Mouse (Mus musculus) limb, embryonic 13.5 days (tissue): ENCODE measurements around the gene Fbxo21. TPM values are rescaled to one million over a fixed set of nuclear protein-coding genes. Genes with fewer than 3 reads are reported as not detected.

Experiments
- ATAC-seq: fragments of 200-750 bp; cut with Nextera tagmentation; 2 replicates; pipeline ENCODE4 v1.8.0; 2017; ENCODE audit warnings: low read depth, moderate number of reproducible peaks, moderate TSS enrichment; ENCODE audit not compliant: low FRiP score
- H3K27ac ChIP-seq: fragments of 300-500 bp; sonication (generic); 2 replicates; pipeline ENCODE4 v1.5.1; 2015; ENCODE audit warnings: inconsistent platforms, mild to moderate bottlenecking, moderate library complexity
- H3K27me3 ChIP-seq: fragments of 300-500 bp; sonication (generic); 2 replicates; pipeline ENCODE4 v1.6.1; 2015; ENCODE audit warnings: mild to moderate bottlenecking, inconsistent platforms
- H3K36me3 ChIP-seq: fragments of 300-500 bp; sonication (generic); 2 replicates; pipeline ENCODE4 v1.6.1; 2015; ENCODE audit warnings: inconsistent platforms, mild to moderate bottlenecking, moderate library complexity
- H3K4me1 ChIP-seq: fragments of 300-500 bp; sonication (generic); 2 replicates; pipeline ENCODE4 v1.6.1; 2015; ENCODE audit warnings: inconsistent platforms
- H3K4me2 ChIP-seq: fragments of 300-500 bp; sonication (generic); replicated peaks from 2 replicates; pipeline ENCODE4 v1.6.1; 2015; ENCODE audit warnings: inconsistent platforms, mild to moderate bottlenecking, moderate library complexity
- H3K4me3 ChIP-seq: fragments of 300-500 bp; sonication (generic); 2 replicates; pipeline ENCODE4 v1.5.1; 2015; ENCODE audit warnings: moderate library complexity, mild to moderate bottlenecking, inconsistent platforms
- H3K9ac ChIP-seq: fragments of 300-500 bp; sonication (generic); 2 replicates; pipeline ENCODE4 v1.6.1; 2015; ENCODE audit warnings: mild to moderate bottlenecking, inconsistent platforms
- H3K9me3 ChIP-seq: fragments of 300-500 bp; sonication (generic); 2 replicates; pipeline ENCODE4 v1.6.1; 2016; ENCODE audit warnings: inconsistent platforms
- WGBS: fragments of 180-500 bp; shearing (Covaris S2); methylation state at CpG from one replicate; pipeline ENCODE4 v1.1.7; 2015; 5-methylcytosine and 5-hydroxymethylcytosine counted together
- polyA plus RNA-seq: library from polyadenylated mRNA; unstranded; fragments of >200 nt; fragmentation: Nextera tagmentation; extraction: Ambion mirVana; gene quantifications from 2 replicates; pipeline ENCODE4 v1.2.1, GENCODE M21; 2015

Gene Fbxo21
- polyA plus RNA-seq, 1 experiment from 2014 or later: 70.1 TPM

DNA sequence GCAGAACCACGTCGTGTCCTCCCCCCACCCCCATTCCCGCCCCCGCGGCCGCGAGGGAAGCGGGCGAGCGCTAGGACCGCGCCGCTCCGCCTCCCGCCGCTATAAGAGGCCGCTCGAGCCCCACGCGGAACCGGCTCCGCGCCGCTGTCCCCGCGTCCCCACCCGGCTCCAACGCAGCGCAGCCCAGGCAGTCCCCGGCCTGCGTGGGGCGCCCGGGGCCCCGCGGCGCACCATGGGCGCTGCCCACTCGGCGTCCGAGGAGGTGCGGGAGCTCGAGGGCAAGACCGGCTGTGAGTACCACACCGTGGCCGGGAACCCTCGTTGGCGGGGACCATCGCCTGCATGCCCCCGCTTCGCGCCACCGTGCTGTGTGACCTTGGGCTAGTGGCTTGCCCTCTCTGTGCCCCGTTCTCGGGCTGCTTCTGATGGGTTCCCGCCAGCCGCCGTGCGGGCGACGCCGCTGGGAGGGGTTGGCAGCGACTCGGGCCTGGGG is 51.2 kb downstream of the Fbxo21 start, which contains the start of gene Tesc:
Gene Tesc, plus strand, starts transcription at position 46 of the 493 bp plus-strand sequence.
- peak within 1 kb of the TSS; percentile 65 for H3K9ac ChIP-seq
- no peak for ATAC-seq
- H3K9me3 ChIP-seq: no peaks in the 10 kb centered on the region
- H3K4me2 ChIP-seq: peak within 1 kb of the TSS; percentile 99
- peaks cover 71% of the 10 kb centered on the region for H3K27me3 ChIP-seq
- peaks cover 36% of the 10 kb centered on the region for H3K4me1 ChIP-seq
- peak within 1 kb of the TSS; percentile 70 for H3K4me3 ChIP-seq
- 1% methylated on average over 52 of the region's 63 CpGs for WGBS
- H3K27ac ChIP-seq: no peak within 1 kb of the TSS
- no peaks in the 10 kb centered on the region for H3K36me3 ChIP-seq

DNA sequence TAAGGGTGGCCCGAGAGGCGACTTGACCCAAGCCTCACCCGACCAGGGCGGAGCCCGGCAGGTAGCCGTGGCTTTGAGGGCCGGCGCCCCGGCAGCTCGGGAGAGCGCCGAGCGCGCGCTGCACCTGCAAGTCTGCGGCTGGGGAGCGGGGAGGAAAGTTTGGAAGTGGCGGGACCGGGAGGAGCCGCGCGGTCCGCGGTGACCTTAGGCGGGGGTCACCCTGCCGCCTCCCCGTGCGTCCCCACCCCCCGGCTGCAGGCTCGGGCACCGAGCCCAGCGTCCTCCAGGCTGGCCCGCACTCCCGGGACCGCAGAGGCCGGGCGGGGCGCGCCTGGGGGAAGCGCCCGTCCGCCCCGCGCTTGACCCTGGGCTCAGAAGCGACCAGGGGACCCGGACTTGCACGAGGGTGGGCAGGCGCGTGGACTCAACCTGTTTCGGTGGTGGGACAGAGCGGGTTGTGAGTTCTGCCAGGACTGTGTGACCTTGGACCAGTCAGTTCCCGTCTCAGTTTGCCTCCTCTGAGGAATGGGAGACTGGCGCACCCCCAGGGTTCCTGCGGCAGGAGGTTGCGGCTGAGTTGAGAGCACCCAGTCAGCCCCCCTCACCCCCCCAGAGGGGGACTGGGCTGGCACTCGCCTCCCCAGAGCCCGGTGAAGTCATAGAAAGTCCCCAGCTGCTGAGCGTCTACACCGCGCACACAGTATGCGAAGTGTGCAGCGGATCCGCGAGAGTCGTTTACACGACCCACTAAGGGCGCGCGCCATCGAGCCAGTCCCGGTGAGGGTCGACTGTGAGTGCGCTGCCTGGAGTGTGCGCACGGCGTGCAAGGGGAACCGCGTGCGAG is 51.9 kb downstream of the Fbxo21 start:
- Histone ChIP-seq H3K27me3 (peaks cover 71% of the 10 kb centered on the region), H3K4me3 (peak overlapping the region; percentile 70), H3K9ac (peak overlapping the region; percentile 65), H3K9me3 (no peaks in the 10 kb centered on the region), H3K27ac (no peak overlapping the region), H3K36me3 (no peaks in the 10 kb centered on the region), H3K4me1 (peaks cover 36% of the 10 kb centered on the region), H3K4me2 (peak overlapping the region; percentile 99)
- WGBS: 1% methylated on average over 73 of the region's 79 CpGs
- ATAC-seq: no peak

DNA sequence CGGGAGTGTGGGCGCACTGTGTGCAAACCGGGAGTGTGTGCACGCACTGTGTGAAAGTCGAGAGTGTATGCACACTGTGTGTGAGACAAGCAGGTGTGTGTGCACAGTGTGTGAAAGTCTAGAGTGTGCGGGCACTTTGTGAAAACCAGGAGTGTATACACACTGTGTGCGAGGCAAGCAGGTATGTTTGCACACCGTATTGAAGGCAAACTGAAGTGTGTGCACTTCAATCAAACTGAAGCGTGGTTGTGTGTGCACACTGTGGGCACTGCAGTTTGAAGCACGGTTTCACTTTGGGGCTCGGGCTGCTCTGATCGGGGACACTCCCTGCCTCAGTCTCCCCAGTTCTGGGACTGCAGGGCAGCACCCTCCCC is 52.5 kb downstream of the Fbxo21 start:
- H3K27ac ChIP-seq: no peak overlapping the region
- H3K4me3 ChIP-seq: peak overlapping the region; percentile 70
- H3K9ac ChIP-seq: no peak overlapping the region
- H3K27me3 ChIP-seq: peaks cover 71% of the 10 kb centered on the region
- H3K4me2 ChIP-seq: peak overlapping the region; percentile 99
- H3K4me1 ChIP-seq: peaks cover 36% of the 10 kb centered on the region
- no peaks in the 10 kb centered on the region for H3K9me3 ChIP-seq
- WGBS: 6% methylated on average over 12 of the region's 12 CpGs
- no peak for ATAC-seq
- no peaks in the 10 kb centered on the region for H3K36me3 ChIP-seq

DNA sequence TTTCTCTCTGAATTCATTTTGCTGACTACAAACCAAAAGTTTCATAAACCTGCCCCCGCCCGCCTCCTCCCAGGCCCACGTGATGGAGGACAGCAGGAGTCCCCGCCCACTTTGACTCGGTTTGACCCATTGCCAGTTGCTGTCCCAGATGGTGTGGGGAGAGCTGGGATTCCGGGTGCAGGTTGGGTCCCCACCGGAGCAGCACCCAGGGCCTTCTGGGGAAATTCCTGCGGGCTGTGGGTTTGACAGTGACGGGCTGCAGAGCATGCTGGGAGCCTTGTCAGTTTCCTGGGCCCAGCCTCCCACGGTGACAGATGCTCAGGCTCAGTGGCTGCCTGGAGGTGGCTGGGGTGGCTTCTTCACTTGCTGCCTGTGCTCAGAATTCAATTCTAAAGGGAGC is 52.9 kb downstream of the Fbxo21 start:
- H3K4me1 ChIP-seq: peaks cover 36% of the 10 kb centered on the region
- no peaks in the 10 kb centered on the region for H3K9me3 ChIP-seq
- no peak overlapping the region for H3K27ac ChIP-seq
- H3K4me3 ChIP-seq: peak overlapping the region; percentile 70
- H3K9ac ChIP-seq: no peak overlapping the region
- peak overlapping the region; percentile 99 for H3K4me2 ChIP-seq
- peaks cover 69% of the 10 kb centered on the region for H3K27me3 ChIP-seq
- ATAC-seq: no peak; the same call in 1 of the 2 replicates
- H3K36me3 ChIP-seq: no peaks in the 10 kb centered on the region
- 3% methylated on average over 10 of the region's 10 CpGs for WGBS

DNA sequence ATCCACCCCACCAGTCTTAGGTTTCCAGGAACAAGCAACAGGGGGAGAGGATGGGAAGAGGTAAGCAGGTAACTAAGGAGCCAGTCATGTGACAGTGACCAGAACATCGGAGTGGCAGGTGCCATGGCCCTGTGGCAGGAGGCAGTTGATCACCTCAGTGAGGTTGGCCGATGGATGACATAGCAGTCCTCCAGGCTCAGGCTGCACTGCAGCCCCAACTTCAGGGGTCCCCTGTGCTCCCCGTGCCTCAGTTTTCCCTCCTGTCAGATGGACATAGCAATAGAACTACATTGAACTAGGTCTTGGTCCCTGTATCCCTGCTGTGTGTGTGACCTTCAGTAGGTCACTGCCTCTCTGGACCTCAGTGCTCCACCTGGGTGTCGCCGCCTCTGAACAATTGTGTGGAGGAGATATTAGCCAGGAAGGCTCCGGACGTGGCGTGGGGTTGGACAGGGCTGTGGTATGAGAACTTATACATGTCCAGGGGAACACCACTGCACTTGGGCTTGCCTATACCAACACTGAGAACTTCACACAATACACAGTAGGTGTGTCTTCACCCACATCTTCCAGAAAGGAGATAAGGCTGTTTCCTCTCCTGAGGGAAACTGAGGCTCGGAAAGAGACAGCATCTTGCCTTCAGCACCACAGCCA is 53.6 kb downstream of the Fbxo21 start:
- no peak for ATAC-seq
- Histone ChIP-seq H3K27me3 (peaks cover 67% of the 10 kb centered on the region), H3K27ac (no peak overlapping the region), H3K9ac (no peak overlapping the region), H3K4me2 (no peak overlapping the region), H3K4me3 (no peak overlapping the region), H3K9me3 (peaks cover 6% of the 10 kb centered on the region), H3K4me1 (peaks cover 36% of the 10 kb centered on the region), H3K36me3 (no peaks in the 10 kb centered on the region)
- 88% methylated on average over 9 of the region's 9 CpGs for WGBS

DNA sequence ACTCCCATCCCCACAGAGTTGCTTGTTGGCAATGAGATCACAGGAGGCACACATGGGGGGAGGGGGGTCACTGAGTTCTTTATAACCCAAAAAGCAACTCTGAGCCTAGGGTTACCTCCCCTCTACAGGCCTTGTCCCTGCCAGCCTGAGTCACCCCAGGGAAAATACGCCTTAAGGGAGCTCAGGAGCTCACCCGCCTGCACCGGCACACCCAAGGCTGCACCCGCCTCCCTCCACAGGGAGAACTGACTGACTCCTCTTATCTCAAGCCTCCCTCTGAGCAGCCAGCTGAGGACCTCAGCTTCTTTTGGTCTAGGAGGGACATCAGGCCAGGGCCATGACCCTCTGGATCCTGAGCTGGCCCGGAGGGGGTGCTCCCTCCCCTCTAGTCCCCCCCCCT is 54.5 kb downstream of the Fbxo21 start:
- Histone ChIP-seq H3K9me3 (peaks cover 11% of the 10 kb centered on the region), H3K27ac (no peak overlapping the region), H3K4me1 (peaks cover 35% of the 10 kb centered on the region), H3K36me3 (no peaks in the 10 kb centered on the region), H3K9ac (no peak overlapping the region), H3K4me3 (no peak overlapping the region), H3K4me2 (no peak overlapping the region), H3K27me3 (peaks cover 58% of the 10 kb centered on the region)
- ATAC-seq: no peak
- 36% methylated on average over 5 of the region's 5 CpGs for WGBS

DNA sequence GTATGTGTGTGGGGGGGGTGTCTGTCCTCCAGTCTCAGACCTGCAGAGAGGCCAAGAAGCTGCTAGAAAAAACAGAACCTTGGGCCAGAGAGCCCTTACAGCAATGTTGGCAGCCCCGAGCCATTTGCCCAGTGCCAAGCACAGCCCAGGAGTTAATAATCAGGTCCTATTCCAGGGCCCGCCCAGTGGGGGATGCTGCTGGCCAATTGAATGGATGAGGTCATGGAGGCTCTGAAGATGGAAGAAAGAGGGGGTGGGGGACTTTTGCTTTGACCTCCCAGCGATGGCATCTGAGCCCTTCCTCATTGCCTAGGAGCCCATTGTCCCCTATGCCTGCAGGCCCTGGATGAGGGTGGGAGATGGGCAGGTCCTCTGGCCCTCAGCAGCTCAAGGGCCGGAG is 55.0 kb downstream of the Fbxo21 start:
- peaks cover 54% of the 10 kb centered on the region for H3K27me3 ChIP-seq
- H3K9ac ChIP-seq: no peak overlapping the region
- no peak overlapping the region for H3K27ac ChIP-seq
- no peak for ATAC-seq
- no peak overlapping the region for H3K4me3 ChIP-seq
- peaks cover 30% of the 10 kb centered on the region for H3K4me1 ChIP-seq
- no peaks in the 10 kb centered on the region for H3K36me3 ChIP-seq
- 47% methylated on average over 4 of the region's 4 CpGs for WGBS
- H3K9me3 ChIP-seq: peaks cover 11% of the 10 kb centered on the region
- no peak overlapping the region for H3K4me2 ChIP-seq

DNA sequence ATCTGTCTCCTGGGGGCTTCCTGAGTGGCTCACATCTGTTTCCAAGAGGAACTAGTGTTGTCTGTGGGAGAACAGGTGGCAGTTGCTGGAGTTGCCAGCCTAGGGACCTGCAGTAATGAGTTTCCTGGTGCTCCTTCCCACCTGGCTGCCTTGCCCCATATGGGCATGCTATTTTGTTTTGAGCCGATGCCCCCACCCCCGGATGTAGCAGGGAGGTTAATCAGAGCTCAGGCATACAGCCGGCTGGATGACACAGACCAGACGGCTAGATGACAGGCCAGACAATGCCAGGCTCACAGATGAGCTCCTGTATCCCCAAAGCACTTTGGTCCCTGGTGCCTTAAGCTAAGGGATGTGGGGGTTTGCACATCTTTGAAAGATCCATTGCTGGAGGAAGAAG is 56.8 kb downstream of the Fbxo21 start:
- H3K4me2 ChIP-seq: no peak overlapping the region
- peaks cover 27% of the 10 kb centered on the region for H3K4me1 ChIP-seq
- no peaks in the 10 kb centered on the region for H3K36me3 ChIP-seq
- H3K9ac ChIP-seq: no peak overlapping the region
- H3K9me3 ChIP-seq: peaks cover 11% of the 10 kb centered on the region
- ATAC-seq: no peak
- peaks cover 35% of the 10 kb centered on the region for H3K27me3 ChIP-seq
- WGBS: 32% methylated on average over 4 of the region's 4 CpGs
- H3K4me3 ChIP-seq: no peak overlapping the region
- no peak overlapping the region for H3K27ac ChIP-seq

DNA sequence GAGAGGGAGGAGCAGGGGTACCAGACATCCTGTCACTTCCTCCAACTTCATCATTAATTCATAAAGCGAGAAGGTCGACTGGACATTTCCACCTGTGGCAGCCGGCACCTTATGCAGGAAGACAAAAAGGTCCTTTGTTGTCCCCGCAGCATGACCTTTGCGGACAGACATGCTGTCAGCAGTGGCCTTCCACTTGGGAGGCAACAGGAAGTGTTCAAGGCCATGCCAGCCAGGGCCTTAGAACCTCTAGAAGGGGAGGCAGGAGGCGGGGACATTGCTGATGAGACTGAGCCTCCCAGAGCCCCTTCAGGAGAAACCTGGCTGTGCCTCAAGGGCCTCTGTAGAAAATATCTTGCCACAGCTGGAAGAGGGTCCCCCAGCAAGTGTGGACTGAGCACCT is 57.2 kb downstream of the Fbxo21 start:
- Histone ChIP-seq H3K36me3 (no peaks in the 10 kb centered on the region), H3K9me3 (peaks cover 11% of the 10 kb centered on the region), H3K4me1 (peaks cover 23% of the 10 kb centered on the region), H3K4me2 (no peak overlapping the region), H3K27ac (no peak overlapping the region), H3K27me3 (peaks cover 31% of the 10 kb centered on the region), H3K9ac (no peak overlapping the region), H3K4me3 (no peak overlapping the region)
- 64% methylated on average over 6 of the region's 6 CpGs for WGBS
- ATAC-seq: no peak

DNA sequence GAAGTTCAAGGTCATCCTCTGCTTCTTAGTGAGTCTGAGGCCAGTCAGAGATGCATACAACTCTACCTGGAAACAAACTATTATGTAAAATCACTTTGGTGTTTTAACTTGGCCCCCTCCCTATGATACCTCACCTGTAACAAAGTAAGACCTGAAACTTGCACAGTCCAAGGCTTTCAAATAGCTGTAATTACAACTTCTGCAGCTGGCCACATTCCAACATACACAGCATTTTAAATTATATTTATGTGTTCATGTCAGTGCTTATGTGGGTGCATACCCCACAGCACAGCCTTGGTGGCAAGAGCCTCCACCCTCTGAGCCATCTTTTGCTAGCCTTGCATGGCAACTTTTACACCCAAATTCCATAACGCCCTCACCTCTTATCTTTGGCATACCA is 58.1 kb downstream of the Fbxo21 start:
- Histone ChIP-seq H3K4me3 (no peak overlapping the region), H3K27ac (no peak overlapping the region), H3K36me3 (no peaks in the 10 kb centered on the region), H3K4me2 (no peak overlapping the region), H3K9me3 (peaks cover 11% of the 10 kb centered on the region), H3K27me3 (peaks cover 22% of the 10 kb centered on the region), H3K9ac (no peak overlapping the region), H3K4me1 (peaks cover 15% of the 10 kb centered on the region)
- ATAC-seq: no peak
- 89% methylated on average over 1 of the region's 1 CpGs for WGBS

DNA sequence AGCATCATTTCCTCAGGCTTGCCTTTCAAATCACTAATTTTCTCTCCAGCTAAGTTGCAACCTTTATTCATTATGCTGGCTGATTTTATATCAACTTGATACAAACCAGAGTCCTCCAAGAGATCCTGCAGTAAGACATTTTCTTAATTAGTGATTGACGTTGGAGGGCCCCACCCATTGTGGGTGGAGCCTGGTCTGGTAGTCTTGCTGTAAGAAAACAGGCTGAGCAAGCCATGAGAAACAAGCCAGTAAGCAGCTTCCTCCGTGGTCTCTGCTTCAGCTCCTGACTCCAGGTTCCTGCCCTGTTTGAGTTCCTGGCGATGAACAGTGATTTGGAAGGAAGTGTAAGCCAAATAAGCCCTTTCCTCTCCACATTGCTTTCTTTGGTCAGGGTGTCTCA is 59.3 kb downstream of the Fbxo21 start:
- H3K27me3 ChIP-seq: peaks cover 11% of the 10 kb centered on the region
- H3K4me1 ChIP-seq: peaks cover 15% of the 10 kb centered on the region
- no peak for ATAC-seq
- H3K4me3 ChIP-seq: no peak overlapping the region
- no peaks in the 10 kb centered on the region for H3K36me3 ChIP-seq
- WGBS: 56% methylated on average over 3 of the region's 3 CpGs
- H3K9me3 ChIP-seq: peaks cover 11% of the 10 kb centered on the region
- H3K27ac ChIP-seq: no peak overlapping the region
- no peak overlapping the region for H3K4me2 ChIP-seq
- no peak overlapping the region for H3K9ac ChIP-seq
